Mouse (Mus musculus): ENCODE measurements around the gene Tnfrsf8.

Tnfrsf8 gene

GRCm38 (mm10) chr4:145229524-145230163 is 85.3 kb downstream of the Tnfrsf8 start:
- no peak for DNase-seq

GRCm38 (mm10) chr4:145229051-145229450 is 85.9 kb downstream of the Tnfrsf8 start:
- DNase-seq: no peak

GRCm38 (mm10) chr4:145224613-145225012 is 90.4 kb downstream of the Tnfrsf8 start:
- DNase-seq: no peak

- DNase-seq: no peak
Observed at GRCm38 (mm10) chr4:145222064-145222463, 92.9 kb downstream of the Tnfrsf8 start.

- no peak for DNase-seq
Observed at GRCm38 (mm10) chr4:145221379-145221778, 93.6 kb downstream of the Tnfrsf8 start.

- no peak for DNase-seq
Observed at GRCm38 (mm10) chr4:145220001-145220400, 95.0 kb downstream of the Tnfrsf8 start.

GRCm38 (mm10) chr4:145219240-145219985 is 95.6 kb downstream of the Tnfrsf8 start:
- peak; percentile 12 to 21 for DNase-seq

- DNase-seq: peak; percentile 31 to 44
Observed at GRCm38 (mm10) chr4:145217837-145218236, 97.1 kb downstream of the Tnfrsf8 start.
